Mouse (Mus musculus) stomach, adult 2 months (tissue): ENCODE measurements around the gene Ctnnd2. TPM values are rescaled to one million over a fixed set of nuclear protein-coding genes. Genes with fewer than 3 reads are reported as not detected.

Experiments used
- polyA plus RNA-seq: library from polyadenylated mRNA; depleted of rRNA; stranded (reverse); fragments of >200 nt; gene quantifications from 2 replicates; pipeline ENCODE4 v1.2.3, GENCODE M21; 2012; rRNA removed

Gene Ctnnd2
- polyA plus RNA-seq = 1.0 and 1.5 TPM in 2 replicates

GRCm38 (mm10) chr15:30172391-30173281, at the start of gene Ctnnd2:
Gene Ctnnd2, plus strand, starts transcription at chr15:30172593.

